Mouse (Mus musculus): ENCODE results near the gene Poll. TPM values are rescaled to one million over a fixed set of nuclear protein-coding genes. Genes with fewer than 3 reads are reported as not detected.
"Not testable (repeated sequence)": the region's sequence is repeated elsewhere in the genome, so short reads cannot be mapped to it uniquely, and the experiment has no call there.

Gene Poll
- polyA plus RNA-seq, 1 experiment from 2014 or later: 23.3 TPM

- no peak for DNase-seq (ENCODE audit: low spot score)
- Histone ChIP-seq H3K27ac (replicated peaks) (peak overlapping the region; percentile 76), H3K36me3 (replicated peaks) (peaks cover 61% of the 10 kb centered on the region), H3K4me1 (peaks cover 57% of the 10 kb centered on the region), H3K27me3 (replicated peaks; ENCODE audit: low read depth, poor library complexity, severe bottlenecking) (peaks cover 75% of the 10 kb centered on the region), H3K9me3 (no peaks in the 10 kb centered on the region), H3K4me3 (no peak overlapping the region)
- 42% methylated on average over 19 of the region's 19 CpGs for WGBS
Measured at GRCm38 (mm10) chr19:45574941-45575631, 14.8 kb upstream of the Poll start.

- no peak for DNase-seq (ENCODE audit: low spot score)
- Histone ChIP-seq H3K9me3 (no peaks in the 10 kb centered on the region), H3K36me3 (replicated peaks) (peaks cover 56% of the 10 kb centered on the region), H3K4me1 (peaks cover 55% of the 10 kb centered on the region), H3K27me3 (replicated peaks; ENCODE audit: low read depth, poor library complexity, severe bottlenecking) (peaks cover 76% of the 10 kb centered on the region), H3K27ac (replicated peaks) (peak overlapping the region; percentile 76; the same call in 1 of the 2 replicates), H3K4me3 (no peak overlapping the region)
- WGBS: 80% methylated on average over 7 of the region's 7 CpGs
Measured at GRCm38 (mm10) chr19:45574339-45574898, 14.1 kb upstream of the Poll start.

DNA sequence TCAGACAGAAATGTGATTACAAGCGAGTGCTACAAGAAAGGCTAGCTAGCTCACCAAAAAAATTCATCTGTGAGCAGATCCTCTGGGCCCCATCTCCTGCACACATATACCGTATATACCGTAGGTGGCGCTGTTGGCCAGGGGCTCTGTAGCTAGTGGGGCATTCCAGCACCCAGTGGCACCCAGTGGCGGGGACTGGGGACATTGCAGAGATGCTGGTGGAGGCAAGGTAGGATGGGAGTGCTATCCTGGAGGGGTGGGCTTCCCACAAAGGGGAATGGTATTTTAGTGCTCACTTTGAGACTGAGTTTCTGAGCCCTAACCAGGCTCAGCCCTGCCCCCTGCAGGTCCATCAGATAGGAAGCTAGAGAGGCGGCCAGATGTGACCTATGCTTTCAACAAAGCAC lies 13.5 kb upstream of the Poll start:
- peaks cover 53% of the 10 kb centered on the region for H3K4me1 ChIP-seq
- 19% methylated on average over 6 of the region's 6 CpGs for WGBS
- H3K9me3 ChIP-seq: no peaks in the 10 kb centered on the region
- DNase-seq (ENCODE audit: low spot score): peak; percentile 71
- H3K27me3 ChIP-seq (replicated peaks; ENCODE audit: low read depth, poor library complexity, severe bottlenecking): peaks cover 76% of the 10 kb centered on the region
- no peak overlapping the region; the same call in 1 of the 2 replicates for H3K27ac ChIP-seq (replicated peaks)
- no peak overlapping the region for H3K4me3 ChIP-seq
- H3K36me3 ChIP-seq (replicated peaks): peaks cover 54% of the 10 kb centered on the region

GRCm38 (mm10) chr19:45573033-45573432 lies 12.7 kb upstream of the Poll start:
- Histone ChIP-seq H3K9me3 (no peaks in the 10 kb centered on the region), H3K27me3 (replicated peaks; ENCODE audit: low read depth, poor library complexity, severe bottlenecking) (peaks cover 75% of the 10 kb centered on the region), H3K36me3 (replicated peaks) (peaks cover 45% of the 10 kb centered on the region), H3K4me3 (no peak overlapping the region), H3K4me1 (peaks cover 60% of the 10 kb centered on the region), H3K27ac (replicated peaks) (no peak overlapping the region)
- 78% methylated on average over 6 of the region's 6 CpGs for WGBS
- DNase-seq (ENCODE audit: low spot score): no peak

GRCm38 (mm10) chr19:45567367-45567766 lies 7.0 kb upstream of the Poll start:
- WGBS: 17% methylated on average over 14 of the region's 14 CpGs
- H3K4me1 ChIP-seq: peaks cover 51% of the 10 kb centered on the region
- H3K36me3 ChIP-seq (replicated peaks): peaks cover 13% of the 10 kb centered on the region
- DNase-seq (ENCODE audit: low spot score): no peak
- H3K4me3 ChIP-seq: 0 out of 2 replicates have a peak overlapping the region, but pooled peaks have one; percentile 16
- peak overlapping the region; percentile 44 for H3K27ac ChIP-seq (replicated peaks)
- peaks cover 64% of the 10 kb centered on the region for H3K27me3 ChIP-seq (replicated peaks; ENCODE audit: low read depth, poor library complexity, severe bottlenecking)
- H3K9me3 ChIP-seq: no peaks in the 10 kb centered on the region

DNA sequence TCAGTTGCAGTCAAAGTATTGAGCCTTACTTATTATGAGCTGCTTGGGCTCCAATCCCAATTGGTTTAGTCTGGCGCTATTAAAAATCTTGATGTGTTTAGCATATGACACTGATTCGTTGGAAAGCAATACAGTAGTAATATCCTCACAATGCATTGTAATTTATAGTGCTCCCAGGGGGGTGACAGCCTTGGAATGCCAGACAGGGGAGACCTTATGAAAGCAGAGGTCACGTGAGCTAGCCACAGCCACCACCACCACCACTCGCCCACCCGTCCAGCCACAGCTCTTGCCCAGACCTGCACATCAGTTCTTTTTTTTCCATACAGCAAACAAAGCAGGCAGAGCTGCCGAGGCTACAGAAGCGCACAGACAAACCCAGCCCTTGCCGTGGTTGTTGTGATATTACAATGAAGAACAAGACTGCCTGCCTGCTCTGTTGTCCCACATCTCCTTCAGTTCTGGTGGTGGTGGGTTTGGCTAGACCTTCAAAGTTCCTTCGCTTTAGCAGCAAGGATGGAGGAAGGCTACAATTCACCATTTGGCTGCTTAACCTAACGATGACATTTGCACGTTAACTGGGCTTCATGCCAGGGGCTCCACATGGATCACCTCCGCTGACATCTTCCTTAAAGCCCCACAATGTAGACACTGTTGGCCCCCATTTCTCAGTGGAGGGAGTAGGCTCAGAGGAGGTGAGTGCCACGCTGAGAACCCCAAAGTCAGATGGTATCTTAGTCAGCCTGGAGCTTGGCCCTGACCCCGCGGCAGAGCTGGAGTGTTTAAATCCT lies 5.8 kb upstream of the Poll start:
- WGBS: 63% methylated on average over 15 of the region's 15 CpGs
- no peak for DNase-seq (ENCODE audit: low spot score)
- H3K4me1 ChIP-seq: peaks cover 57% of the 10 kb centered on the region
- H3K36me3 ChIP-seq (replicated peaks): 0 out of 2 replicates have a peak, but pooled peaks cover 3% of the 10 kb centered on the region
- H3K27ac ChIP-seq (replicated peaks): peak overlapping the region; percentile 16; the same call in 1 of the 2 replicates
- H3K4me3 ChIP-seq: no peak overlapping the region
- H3K9me3 ChIP-seq: no peaks in the 10 kb centered on the region
- H3K27me3 ChIP-seq (replicated peaks; ENCODE audit: low read depth, poor library complexity, severe bottlenecking): peaks cover 55% of the 10 kb centered on the region

DNA sequence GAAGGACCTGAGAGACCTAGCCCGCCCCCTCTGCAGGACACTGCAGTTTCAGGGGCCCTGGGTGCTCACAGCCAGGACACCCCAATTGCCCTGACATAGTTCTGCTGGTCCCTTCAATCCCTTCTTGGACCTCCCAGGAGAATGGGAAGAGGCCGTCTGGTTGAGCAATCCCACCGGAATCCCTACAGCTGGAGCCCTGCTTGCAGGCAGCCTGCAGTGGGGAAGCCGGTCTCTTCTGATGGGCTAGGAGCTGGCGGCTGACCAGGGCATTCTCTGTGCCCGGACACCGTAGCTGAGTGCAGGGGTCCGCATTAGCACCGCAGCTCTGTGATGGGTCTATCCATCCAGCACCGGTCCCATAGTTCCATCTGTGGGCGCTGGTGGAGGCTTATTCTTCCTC lies 6.2 kb downstream of the Poll start:
- DNase-seq (ENCODE audit: low spot score): no peak
- Histone ChIP-seq H3K27ac (replicated peaks) (no peak overlapping the region), H3K4me3 (no peak overlapping the region), H3K9me3 (no peaks in the 10 kb centered on the region), H3K4me1 (peaks cover 11% of the 10 kb centered on the region), H3K27me3 (replicated peaks; ENCODE audit: low read depth, poor library complexity, severe bottlenecking) (peaks cover 6% of the 10 kb centered on the region), H3K36me3 (replicated peaks) (peaks cover 62% of the 10 kb centered on the region)
- 93% methylated on average over 11 of the region's 11 CpGs for WGBS

DNA sequence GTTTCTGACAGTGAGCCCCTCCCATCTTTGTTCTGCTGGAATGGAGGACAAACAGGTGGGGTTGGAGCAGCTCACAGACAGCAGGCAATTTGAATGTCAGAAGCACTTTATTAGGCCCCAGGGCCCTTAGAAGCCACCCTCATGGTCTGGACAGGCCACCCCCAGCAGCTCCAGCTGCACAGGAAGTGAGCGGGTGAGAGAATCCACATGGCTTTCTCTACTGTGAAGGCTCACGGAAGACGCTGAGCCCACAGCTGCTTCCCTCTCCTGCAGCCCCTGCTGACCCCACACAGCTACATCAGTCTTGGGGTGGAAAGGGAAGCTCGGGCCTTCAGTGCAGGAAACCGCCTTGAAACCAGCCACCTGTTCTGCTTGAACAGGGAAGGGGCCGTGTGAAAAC lies 8.1 kb downstream of the Poll start:
- peaks cover 53% of the 10 kb centered on the region for H3K36me3 ChIP-seq (replicated peaks)
- H3K4me3 ChIP-seq: no peak overlapping the region
- H3K9me3 ChIP-seq: no peaks in the 10 kb centered on the region
- H3K27ac ChIP-seq (replicated peaks): no peak overlapping the region
- H3K27me3 ChIP-seq (replicated peaks; ENCODE audit: low read depth, poor library complexity, severe bottlenecking): peaks cover 22% of the 10 kb centered on the region
- no peak for DNase-seq (ENCODE audit: low spot score)
- 81% methylated on average over 6 of the region's 6 CpGs for WGBS
- H3K4me1 ChIP-seq: peaks cover 25% of the 10 kb centered on the region

DNA sequence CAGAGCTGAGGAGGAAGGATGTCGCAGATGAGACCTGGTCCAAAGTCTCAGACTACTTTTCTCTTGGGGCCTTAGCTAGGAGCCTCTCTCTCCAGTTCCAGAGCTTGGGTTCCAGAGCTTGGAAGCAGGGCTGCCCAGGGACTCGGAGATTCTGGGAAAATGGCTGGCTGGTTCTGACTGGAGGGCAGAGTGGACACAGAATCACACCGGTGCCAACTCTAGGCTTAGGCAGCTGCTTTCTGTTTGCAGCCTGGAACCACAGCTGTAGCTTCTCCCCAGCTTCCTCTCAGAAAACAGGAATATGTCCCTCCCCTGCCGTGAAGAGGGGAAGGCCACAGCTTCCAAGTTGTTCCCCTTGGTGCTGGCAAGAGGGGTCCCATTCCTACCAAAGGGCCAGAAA lies 10.4 kb downstream of the Poll start:
- Histone ChIP-seq H3K4me3 (no peak overlapping the region), H3K4me1 (peaks cover 30% of the 10 kb centered on the region), H3K27me3 (replicated peaks; ENCODE audit: low read depth, poor library complexity, severe bottlenecking) (peaks cover 45% of the 10 kb centered on the region), H3K27ac (replicated peaks) (no peak overlapping the region), H3K36me3 (replicated peaks) (peaks cover 32% of the 10 kb centered on the region), H3K9me3 (no peaks in the 10 kb centered on the region)
- DNase-seq (ENCODE audit: low spot score): no peak
- WGBS: 84% methylated on average over 4 of the region's 4 CpGs

DNA sequence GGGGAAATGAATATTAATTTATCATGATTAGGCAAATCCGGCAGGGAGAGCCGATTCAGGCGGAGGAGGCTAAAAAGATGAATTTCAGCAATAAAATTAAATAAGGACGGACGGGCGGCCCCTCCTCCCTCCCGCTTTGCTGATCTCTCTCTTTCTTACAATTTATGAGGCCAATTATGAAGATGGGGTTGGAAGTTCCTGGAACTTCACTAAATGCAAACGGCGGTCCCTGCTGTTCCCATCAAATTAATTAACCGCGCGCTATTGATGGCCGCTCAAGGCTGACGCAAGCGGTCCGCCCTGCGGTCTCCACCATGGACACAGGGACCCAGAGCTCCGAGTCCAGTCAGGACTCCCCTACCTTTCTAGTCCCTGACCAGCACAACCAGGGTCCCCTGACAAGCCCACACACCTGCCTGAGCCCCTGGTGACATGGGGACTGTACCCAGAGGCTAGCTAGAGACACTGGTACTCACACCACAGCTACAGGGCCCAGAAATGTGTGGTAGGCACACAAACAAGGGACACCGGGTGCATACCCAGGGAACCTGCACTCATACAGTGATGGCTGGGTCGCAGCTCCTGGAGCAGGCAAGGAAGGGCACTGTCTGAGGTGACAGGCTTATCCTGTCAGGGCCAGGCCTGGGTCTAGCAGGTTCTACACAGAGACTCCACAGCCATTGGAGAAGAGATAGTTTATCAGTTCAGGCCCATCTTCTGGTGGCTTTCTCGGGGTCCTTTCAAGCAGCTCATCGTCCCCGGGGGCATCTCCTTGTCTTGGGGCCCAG lies 11.0 kb downstream of the Poll start:
- Histone ChIP-seq H3K4me1 (peaks cover 36% of the 10 kb centered on the region), H3K27me3 (replicated peaks; ENCODE audit: low read depth, poor library complexity, severe bottlenecking) (peaks cover 51% of the 10 kb centered on the region), H3K9me3 (no peaks in the 10 kb centered on the region), H3K27ac (replicated peaks) (no peak overlapping the region; the same call in 1 of the 2 replicates), H3K4me3 (no peak overlapping the region), H3K36me3 (replicated peaks) (peaks cover 25% of the 10 kb centered on the region)
- WGBS: 82% methylated on average over 23 of the region's 23 CpGs
- no peak for DNase-seq (ENCODE audit: low spot score)

GRCm38 (mm10) chr19:45548196-45548595 lies 12.1 kb downstream of the Poll start:
- H3K36me3 ChIP-seq (replicated peaks): peaks cover 14% of the 10 kb centered on the region
- H3K9me3 ChIP-seq; H3K27ac ChIP-seq (replicated peaks); H3K4me3 ChIP-seq: not testable (repeated sequence)
- H3K4me1 ChIP-seq: peaks cover 41% of the 10 kb centered on the region
- peak; percentile 45 for DNase-seq (ENCODE audit: low spot score)
- peaks cover 62% of the 10 kb centered on the region for H3K27me3 ChIP-seq (replicated peaks; ENCODE audit: low read depth, poor library complexity, severe bottlenecking)

DNA sequence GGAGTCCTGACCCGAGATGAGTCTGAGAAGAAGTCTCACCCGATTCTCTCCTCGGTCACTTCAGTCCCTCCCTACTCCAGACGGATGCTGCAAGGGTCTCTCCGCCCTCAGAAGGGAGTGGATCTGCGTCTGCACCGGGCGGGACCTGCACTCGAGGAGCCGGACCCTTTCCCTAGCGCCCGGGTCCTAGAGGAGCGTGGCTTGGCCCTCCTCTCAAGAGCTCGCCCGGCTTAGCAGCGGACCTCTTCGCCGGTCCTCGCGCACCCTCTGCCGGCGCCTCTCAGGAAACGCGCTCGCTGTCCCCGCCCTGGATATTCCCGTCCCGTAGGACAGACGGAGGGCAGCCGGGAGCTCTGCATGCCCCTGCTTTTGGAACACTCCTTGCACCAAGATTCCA lies 15.4 kb downstream of the Poll start:
- H3K4me3 ChIP-seq: peak overlapping the region; percentile 51
- no peaks in the 10 kb centered on the region for H3K9me3 ChIP-seq
- DNase-seq (ENCODE audit: low spot score): peak; percentile 90
- peaks cover 95% of the 10 kb centered on the region for H3K27me3 ChIP-seq (replicated peaks; ENCODE audit: low read depth, poor library complexity, severe bottlenecking)
- H3K36me3 ChIP-seq (replicated peaks): no peaks in the 10 kb centered on the region
- H3K4me1 ChIP-seq: peaks cover 53% of the 10 kb centered on the region
- H3K27ac ChIP-seq (replicated peaks): no peak overlapping the region
- under 1% methylated on average over 30 of the region's 30 CpGs for WGBS

All from embryonic facial prominence, embryonic 10.5 days (tissue).